Mouse (Mus musculus) MEL (cell line): ENCODE data around the gene Zc3hav1.
A peak's percentile ranks its signal among the peaks of the same experiment; 100 is the strongest.

Experiments used
- CTCF ChIP-seq, 3 experiments: IDR thresholded peaks in 2 of 3; conservative IDR thresholded peaks in 1 of 3; 2 replicates each; pipeline ENCODE4 v1.5.1; 2011 to 2012; ENCODE audit warnings: low read length in 3 of 3, low read depth in 2 of 3, mild to moderate bottlenecking in 2 of 3, improper control_type of control experiment in 1 of 3, inconsistent platforms in 1 of 3, mixed read lengths in 1 of 3, moderate library complexity in 1 of 3; ENCODE audit not compliant: control insufficient read depth in 1 of 3, insufficient read depth in 1 of 3, poor library complexity in 1 of 3, severe bottlenecking in 1 of 3
- GATA1 ChIP-seq: IDR thresholded peaks from 2 replicates; pipeline ENCODE4 v1.6.1; 2011; ENCODE audit warnings: low read depth, low read length, improper control_type of control experiment
- HCFC1 ChIP-seq: IDR thresholded peaks from 2 replicates; pipeline ENCODE4 v1.6.1; 2012; ENCODE audit warnings: low read depth, mild to moderate bottlenecking, inconsistent platforms, low read length, improper control_type of control experiment, moderate library complexity
- MAX ChIP-seq: IDR thresholded peaks from 2 replicates; pipeline ENCODE4 v1.6.1; 2011; ENCODE audit warnings: low read length, improper control_type of control experiment
- MAZ ChIP-seq: IDR thresholded peaks from 2 replicates; pipeline ENCODE4 v1.6.1; 2012; ENCODE audit warnings: low read depth, mild to moderate bottlenecking, inconsistent platforms, low read length, improper control_type of control experiment
- POLR2A ChIP-seq, 2 experiments: IDR thresholded peaks; 2 replicates each; pipeline ENCODE4 v1.6.1; 2011 to 2012; ENCODE audit warnings: low read length in 2 of 2, mild to moderate bottlenecking in 2 of 2, control low read depth in 1 of 2, improper control_type of control experiment in 1 of 2, low read depth in 1 of 2, moderate library complexity in 1 of 2; ENCODE audit not compliant: control insufficient read depth in 1 of 2, insufficient read depth in 1 of 2, poor library complexity in 1 of 2
- POLR2AphosphoS2 ChIP-seq: IDR thresholded peaks from 2 replicates; pipeline ENCODE4 v1.6.1; 2011; ENCODE audit warnings: low read length, improper control_type of control experiment
- TAL1 ChIP-seq: IDR thresholded peaks from 2 replicates; pipeline ENCODE4 v1.6.1; 2012; ENCODE audit warnings: mild to moderate bottlenecking, inconsistent platforms, low read length, moderate library complexity, mixed read lengths
- UBTF ChIP-seq: IDR thresholded peaks from 2 replicates; pipeline ENCODE4 v1.6.1; 2012; ENCODE audit warnings: low read depth, mild to moderate bottlenecking, inconsistent platforms, low read length, improper control_type of control experiment, moderate library complexity, borderline replicate concordance; ENCODE audit not compliant: insufficient read depth
- USF2 ChIP-seq, 2 experiments: IDR thresholded peaks; 2 replicates each; pipeline ENCODE4 v1.6.1; 2011 to 2012; ENCODE audit warnings: improper control_type of control experiment in 2 of 2, low read length in 2 of 2, borderline replicate concordance in 1 of 2, inconsistent platforms in 1 of 2, low read depth in 1 of 2, mild to moderate bottlenecking in 1 of 2; ENCODE audit not compliant: insufficient read depth in 1 of 2
- ZKSCAN1 ChIP-seq: IDR thresholded peaks from 2 replicates; pipeline ENCODE4 v1.6.1; 2012; ENCODE audit warnings: low read depth, mild to moderate bottlenecking, inconsistent platforms, low read length, improper control_type of control experiment, moderate library complexity
- ZNF384 ChIP-seq: IDR thresholded peaks from 2 replicates; pipeline ENCODE4 v1.6.1; 2012; ENCODE audit warnings: low read depth, mild to moderate bottlenecking, inconsistent platforms, low read length, improper control_type of control experiment

- TF ChIP-seq TAL1 (no peak), GATA1 (no peak), CTCF (IDR thresholded peaks at IDR 0.05 in 2 of 3, conservative IDR thresholded peaks at IDR 0.05 in 1 of 3; ENCODE audit: control insufficient read depth in 1 of 3, insufficient read depth in 1 of 3, low read depth in 2 of 3, low read length in 3 of 3, poor library complexity in 1 of 3, severe bottlenecking in 1 of 3) (no peak), HCFC1 (no peak), POLR2A (IDR thresholded peaks at IDR 0.05; ENCODE audit: control insufficient read depth in 1 of 2, insufficient read depth in 1 of 2, low read depth in 1 of 2, low read length in 2 of 2, poor library complexity in 1 of 2) (no peak), ZKSCAN1 (no peak), MAX (no peak), UBTF (no peak), ZNF384 (peak; percentile 90), POLR2AphosphoS2 (no peak), USF2 (IDR thresholded peaks at IDR 0.05; ENCODE audit: borderline replicate concordance in 1 of 2, insufficient read depth in 1 of 2, low read depth in 1 of 2, low read length in 2 of 2) (no peak), MAZ (no peak)
Measured at GRCm38 (mm10) chr6:38348811-38349453, 5.5 kb downstream of the Zc3hav1 start.
